Mouse (Mus musculus) CD4-positive, CD25-positive, alpha-beta regulatory T cell, adult 2 months (primary cell): ENCODE data around the gene Maco1.
"Not testable (repeated sequence)": the region's sequence is repeated elsewhere in the genome, so short reads cannot be mapped to it uniquely, and the experiment has no call there.

ENCODE experiments used
- DNase-seq: peaks from one replicate; pipeline ENCODE4 v3.0.0-alpha.2; 2012; ENCODE audit warnings: low read depth, low spot score

Gene Maco1

DNA sequence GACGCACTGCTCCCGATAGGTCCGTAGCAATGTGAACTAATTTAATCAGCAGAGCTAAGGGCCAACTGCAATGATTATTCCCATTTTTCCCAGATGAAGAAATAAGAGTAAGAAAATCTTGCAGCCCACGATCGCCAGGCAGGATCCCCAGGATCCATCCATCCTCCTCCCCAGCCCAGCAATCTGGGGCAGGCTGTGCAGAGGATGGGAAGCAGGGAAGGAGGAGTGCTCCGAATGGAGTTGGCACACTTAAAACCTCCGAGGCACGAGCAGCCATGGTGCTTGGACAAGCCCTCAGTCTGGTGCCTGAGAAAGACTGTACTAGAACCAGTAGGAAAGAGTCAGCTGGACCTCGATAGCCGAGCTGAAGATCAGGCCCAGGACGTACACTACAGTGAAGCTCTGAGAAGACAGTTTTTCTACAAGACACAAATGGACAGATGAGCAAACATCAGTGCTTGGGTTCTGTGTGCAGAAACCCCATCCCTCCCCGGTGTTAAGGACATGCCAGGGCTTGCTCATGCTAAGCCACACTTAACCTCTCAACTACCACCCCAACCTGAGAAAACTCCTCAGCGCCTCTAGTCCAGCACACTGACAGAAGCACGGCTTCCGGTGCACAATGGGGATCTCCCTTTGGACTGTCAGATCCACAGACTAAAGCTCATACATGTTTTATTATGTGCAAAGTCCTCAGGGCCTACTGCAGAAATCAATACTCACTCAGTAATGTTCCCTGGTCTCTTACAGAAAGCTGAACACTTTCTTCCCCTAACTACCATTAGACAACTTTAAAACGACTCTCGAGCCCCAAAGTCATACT, 39.5 kb downstream of the Maco1 start:
- no peak for DNase-seq

DNA sequence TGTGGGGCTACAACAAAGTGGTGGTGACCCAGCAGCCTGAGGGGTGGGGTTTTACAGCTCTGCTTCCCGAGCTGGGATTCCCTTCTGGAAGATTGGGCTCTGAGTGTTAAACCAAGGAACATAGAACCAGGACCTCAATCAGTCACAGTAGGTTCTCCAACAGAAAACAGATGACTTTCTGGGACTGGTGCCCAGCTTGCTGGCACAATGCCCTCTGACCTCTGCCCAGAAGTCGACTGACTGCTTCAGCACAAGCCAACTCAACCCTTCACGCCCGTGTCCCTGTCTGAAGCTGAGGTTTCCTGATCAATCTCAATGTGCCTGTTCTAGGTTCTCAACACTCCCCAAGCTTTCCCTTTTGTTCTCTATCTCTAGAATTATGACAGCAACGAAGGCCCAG, 48.4 kb downstream of the Maco1 start:
- no peak for DNase-seq

DNA sequence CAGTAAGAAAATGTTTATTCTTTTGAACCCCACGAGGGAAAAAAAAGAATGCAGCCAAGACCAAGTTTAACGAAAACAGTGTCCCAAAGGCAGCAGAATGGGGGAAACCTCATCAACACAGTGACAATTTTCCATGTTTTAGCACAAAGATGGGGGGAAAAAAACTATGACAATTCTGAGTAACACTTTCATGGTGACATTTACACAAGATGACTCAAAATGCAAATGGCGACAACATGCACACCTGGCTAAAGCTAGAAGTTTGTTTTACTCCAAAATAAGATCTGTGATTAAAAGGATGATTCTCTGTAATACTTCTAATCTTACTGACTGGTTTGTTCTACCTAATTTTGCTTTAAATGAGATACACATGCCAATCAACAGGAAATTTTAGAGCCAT, 50.4 kb downstream of the Maco1 start:
- no peak for DNase-seq

DNA sequence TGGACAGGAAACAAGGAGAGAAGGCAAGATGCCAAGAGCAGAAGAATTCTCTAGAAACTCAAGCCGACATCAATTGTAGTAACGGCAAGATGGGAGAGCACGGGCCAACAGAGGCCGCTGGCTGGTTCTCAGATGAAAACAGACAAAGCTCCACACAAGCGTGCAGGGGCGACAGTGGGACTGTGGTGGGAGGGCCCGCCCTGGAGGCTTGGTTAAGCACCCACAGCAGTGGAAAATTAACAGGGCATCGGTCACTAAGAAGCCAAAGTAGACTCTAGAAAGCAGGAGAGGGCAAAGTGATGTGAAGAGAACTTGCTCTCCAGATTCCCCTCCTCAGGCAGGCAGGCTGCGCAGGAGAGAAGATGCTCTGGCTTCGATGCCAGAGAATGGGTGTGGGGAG, 51.0 kb downstream of the Maco1 start:
- no peak for DNase-seq

DNA sequence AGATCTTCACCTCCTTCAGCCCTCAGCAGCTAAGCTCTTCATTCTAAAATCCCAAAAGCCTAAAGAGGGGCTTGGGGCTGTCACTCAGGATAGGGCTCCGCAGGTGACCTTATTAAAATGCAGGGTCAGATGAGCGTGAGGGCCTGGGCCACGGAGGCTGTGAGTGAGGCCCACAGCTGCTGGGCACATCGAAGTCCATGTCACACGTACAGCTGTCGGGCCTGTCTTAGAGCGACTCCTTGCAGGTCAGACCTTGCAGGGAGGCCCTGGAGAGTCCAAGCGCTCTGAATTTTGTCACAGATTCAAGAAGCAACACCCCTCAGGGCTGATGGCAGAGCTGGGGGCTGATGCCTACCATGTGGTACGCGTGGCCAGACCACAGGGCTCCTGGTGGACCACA, 52.5 kb downstream of the Maco1 start:
- DNase-seq, result no peak

DNA sequence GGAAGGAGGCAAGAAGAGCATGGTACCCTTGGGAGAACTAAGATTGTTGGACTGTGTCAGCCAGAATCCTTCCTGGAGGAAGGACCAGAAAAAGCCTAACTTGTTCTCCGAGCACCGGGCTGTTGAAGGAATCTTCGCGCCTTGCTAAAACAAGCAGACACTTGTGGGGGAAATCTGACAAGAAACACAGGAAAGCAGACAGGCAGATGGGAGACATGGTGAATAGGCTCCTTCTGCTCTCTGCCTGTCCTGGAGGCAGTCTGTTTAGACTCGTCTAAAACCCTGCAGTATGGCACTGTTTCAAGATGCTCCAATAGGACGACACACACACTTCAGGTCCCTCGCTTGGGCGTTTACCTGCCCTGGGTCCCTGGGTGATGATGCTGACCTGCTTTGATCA, 53.0 kb downstream of the Maco1 start:
- no peak for DNase-seq

DNA sequence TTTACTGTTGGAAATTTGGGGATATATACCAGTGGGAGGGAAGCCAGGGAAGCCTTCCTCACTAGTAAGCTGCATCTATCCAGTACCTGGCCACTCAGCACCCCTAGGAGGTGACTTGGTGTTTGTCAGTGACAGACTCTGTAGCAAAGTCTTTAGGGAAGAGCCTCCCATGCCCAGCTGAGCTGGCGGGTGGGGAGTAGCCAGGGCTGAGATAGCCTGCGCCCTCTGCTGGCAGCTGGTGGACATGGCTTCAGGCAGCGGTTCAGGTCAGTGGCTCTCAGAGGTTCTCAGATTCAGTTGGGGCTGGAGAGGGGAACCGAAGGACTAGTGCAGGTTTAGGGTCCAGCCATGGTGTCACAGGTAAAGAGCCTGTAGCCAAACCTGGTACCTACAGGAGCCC, 53.9 kb downstream of the Maco1 start:
- DNase-seq, result peak; percentile 89

DNA sequence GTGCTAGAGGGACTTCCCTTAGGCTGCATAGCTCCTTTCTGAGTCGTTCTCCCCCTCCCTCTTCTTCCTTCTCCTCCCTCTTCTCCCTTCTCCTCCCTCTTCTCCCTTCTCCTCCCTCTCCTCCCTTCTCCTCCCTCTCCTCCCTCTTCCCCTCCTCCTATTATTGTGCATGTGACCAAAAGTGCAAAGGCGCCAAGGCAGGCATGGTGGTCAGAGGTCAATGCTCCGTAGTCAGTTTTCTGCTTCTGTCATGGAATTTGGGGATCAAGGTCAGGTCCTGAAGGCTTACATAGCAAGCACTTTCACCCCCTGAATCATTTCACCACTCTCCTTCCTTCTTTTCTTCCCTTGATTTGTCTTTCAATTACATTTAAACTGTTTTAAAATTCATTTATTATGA, 54.3 kb downstream of the Maco1 start:
- DNase-seq, result no peak

DNA sequence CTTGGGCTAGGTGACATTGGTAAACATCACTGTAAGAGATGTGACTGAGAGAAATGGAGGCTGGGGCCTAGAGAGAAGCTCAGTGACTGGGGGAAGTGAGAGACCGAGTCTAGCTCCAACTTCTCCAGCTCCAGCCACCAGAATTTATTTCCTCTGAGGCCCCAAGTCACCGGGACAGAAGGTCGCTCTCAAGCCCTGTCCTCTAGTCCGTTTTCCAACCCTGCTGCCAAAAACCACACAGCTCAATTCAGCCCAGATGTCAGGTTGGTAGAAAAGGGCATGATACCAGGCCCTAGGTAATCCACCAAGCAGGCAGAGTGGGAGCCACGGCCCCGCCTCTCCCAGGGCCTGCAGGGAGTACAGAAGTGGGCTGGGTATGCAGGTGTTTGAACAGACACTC, 55.5 kb downstream of the Maco1 start:
- DNase-seq, result no peak

DNA sequence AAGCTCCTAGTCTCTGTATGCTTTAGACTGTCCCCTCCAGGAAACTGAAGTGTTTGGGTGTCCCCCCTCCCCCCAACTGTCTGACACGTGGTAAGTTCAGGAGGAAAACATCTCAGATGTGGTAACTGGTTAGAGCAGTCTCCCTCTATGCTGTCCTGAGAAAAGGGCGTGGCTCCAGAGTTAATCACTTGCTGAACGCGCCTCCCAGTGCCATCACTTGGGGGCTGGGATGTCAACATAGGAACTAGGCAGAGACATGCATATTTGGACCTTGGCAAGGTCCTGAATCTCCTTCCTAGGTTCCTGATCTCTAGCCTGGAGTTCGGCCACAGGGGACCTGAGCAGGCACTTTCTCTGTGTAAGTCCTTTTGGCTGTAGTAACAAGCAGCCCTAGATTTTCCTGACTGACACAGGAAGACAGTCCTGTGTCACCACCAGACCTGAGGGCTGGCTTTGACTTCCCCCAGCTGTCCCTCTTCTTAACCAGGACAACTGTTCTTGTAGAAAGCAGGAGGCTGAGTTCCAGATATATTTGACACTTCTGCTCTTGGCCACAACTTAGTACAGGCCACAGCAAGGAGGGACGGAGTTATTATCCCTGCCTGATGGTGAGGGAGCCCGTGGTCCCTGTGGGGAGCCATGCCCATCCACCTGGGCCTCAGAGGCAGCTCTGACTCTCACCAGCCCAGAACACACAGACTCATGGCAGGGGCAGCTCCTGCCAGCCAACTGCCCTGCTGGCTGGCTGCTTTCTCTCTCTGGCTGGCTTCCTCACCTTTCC, 56.4 kb downstream of the Maco1 start:
- peak; percentile 83 for DNase-seq

DNA sequence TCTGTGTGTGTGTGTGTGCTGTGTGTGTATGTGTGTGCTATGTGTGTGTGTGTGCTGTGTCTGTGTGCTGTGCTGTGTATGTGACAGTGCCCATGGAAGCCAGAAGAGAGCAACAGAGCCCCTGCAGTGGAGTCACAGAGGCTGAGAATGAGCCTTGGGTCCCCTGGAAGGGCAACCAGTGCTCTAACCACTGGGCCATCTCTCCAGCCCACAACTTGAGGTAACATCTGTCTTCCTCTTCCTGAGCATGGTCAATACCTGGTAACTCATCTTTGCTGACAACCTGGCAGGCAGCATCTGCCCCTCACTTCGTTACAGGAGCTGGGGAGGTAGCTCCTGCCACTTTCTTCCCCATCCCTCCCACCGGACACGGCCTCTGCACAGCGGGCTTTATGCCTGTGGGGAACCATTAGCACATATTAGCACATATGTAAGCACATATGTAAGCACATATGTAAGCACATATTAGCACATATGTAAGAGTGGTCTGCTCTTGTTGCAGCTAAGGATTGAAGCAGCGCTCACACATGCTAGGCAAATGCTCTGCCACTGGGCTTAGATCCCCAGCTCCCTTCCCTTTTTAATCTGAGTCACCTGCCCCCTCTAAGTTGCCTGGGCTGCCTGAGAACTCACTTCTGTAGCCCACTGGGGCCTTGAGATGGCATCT, 57.2 kb downstream of the Maco1 start:
- peak; percentile 61 for DNase-seq

DNA sequence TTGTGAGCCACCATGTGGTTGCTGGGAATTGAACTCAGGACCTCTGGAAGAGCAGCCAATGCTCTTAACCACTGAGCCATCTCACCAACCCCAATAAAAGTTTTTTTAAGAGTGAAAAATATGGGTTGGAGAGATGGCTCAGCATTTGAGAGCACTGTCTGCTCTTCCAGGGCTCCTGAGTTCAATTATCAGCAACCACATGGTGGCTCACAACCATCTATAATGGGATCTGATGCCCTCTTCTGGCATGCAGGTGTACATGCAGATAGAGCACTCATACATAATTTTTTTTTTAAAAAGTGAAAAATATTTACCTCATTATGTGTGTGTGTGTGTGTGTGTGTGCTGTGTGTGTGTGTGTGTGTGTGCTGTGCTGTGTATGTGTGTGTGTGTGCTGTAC, 58.2 kb downstream of the Maco1 start:
- DNase-seq, result not testable (repeated sequence)

DNA sequence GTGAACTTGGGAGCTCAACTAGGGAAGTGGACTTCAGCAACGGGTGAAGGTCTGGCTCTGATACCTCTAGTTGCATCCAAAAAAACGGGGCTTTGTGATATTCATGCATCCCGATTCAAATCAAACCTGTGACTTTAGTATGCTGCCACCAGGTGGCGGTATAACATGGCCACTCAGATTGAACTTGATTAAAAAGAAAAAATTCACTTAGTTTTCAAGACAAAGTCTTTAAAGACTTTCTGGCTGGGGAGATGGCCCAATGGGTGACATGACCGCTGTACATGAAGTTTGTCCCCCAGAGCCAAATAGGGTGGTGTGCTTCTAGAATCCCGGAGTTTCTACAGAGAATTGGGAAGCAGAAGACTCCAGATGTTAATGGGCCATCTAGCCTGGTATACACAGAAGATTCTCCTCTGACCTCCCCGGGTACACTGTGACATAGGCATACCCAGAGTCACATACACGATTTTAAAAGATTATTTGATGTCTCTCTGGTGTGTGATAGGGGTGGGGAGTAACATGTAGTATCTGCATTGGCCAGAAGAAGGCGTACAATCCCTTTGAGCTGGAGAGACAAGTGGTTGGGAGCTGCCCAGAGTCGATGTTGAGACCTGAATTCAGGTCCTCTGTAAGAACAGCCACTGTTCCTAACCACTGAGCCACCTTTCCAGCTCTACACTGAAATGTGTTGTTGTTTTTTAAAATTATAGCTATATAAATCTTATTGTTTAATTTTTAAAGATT, 59.8 kb downstream of the Maco1 start:
- DNase-seq, result peak; percentile 87

DNA sequence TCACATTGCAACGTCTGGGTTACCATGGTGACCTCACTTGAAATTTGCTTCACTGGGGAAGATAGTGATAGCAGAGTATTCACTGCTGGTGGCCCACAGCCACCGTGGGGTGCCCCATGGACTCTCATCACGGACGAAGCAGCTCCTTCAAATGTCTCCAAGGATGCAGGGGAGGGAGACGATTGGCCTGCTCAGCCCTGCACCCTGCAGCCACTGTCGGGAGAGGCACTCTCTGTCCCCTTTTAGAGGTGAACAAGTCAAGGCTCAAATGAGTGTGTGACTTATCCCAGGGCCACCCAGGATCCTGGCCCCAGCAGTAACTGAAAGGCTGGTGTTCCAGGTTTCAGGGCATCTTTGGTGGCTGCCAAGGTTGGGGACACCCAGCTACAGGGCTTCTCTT, 61.4 kb downstream of the Maco1 start:
- no peak for DNase-seq

DNA sequence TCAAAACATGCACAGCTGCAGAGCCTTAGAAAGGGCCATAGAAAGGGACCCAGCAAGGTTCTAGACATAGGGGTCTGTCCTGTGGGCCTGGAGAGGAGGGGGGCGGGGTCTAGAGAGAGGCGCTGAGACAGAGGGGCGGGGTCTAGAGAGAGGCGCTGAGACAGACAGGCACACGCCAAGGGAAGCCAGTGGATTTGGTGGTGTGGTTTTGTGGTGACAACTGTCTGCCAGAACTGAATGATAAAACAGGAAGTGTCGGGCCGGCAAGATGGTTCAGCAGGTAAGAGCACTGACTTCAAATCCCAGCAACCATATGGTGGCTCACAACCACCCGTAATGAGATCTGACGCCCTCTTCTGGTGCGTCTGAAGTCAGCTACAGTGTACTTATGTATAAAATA, 66.2 kb downstream of the Maco1 start:
- DNase-seq, result peak; percentile 91

DNA sequence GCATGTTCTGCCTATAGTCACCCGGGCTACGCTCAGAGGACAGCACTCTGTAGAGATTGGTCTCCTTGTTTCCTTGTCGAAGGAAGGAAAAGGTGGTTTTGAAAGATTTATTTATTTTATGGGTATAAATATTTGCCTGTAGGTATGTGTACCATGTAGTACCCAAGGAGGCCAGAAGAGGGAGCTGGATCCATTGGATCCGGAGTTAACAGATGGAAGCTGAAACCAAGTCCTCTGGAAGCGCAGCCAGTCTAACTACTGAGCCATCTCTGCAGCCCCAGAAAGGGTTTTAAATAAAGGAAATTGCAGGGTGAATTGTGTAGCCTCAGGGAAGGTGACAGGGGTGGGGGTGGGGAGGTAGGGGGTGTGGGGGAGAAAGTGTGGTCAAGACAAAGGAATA, 68.4 kb downstream of the Maco1 start:
- DNase-seq, result peak; percentile 65

DNA sequence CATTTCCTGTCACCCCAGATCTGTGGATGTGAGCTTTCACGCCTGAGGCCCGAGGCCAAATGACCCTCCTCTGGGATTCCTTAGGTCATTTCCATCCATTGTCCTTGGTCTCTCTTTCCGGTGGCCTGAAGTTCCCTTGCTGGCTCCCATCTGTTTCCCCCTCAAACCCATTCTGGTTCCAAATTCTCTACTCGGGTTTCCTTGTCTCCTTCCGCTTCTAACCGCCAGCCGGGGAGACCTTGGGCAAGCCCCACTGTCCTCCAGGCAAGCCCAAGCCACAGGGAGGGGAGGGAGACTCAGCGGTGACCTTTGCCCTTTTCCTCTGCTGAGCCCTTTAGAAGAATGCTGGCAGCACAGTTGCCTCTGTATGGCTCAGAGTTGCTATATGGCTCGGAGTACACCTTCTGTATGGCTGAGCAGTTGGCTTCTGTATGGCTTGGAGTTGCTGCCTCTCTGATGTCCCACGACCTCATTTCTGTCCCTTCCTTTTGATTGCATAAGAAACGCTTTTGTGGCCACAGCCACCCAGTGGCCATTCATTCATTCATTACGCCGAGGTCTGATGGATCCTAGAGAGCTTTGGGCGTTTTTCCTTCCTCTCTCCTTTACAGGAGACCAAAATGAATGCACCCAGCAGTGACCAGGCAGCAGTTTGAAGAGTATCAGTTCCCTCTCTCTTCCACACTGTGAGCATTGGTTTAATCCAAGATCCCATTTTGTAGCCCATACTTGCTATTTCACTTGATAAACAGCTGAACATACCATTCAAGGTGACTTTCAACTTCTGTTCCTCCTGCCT, 73.8 kb downstream of the Maco1 start:
- DNase-seq, result no peak

DNA sequence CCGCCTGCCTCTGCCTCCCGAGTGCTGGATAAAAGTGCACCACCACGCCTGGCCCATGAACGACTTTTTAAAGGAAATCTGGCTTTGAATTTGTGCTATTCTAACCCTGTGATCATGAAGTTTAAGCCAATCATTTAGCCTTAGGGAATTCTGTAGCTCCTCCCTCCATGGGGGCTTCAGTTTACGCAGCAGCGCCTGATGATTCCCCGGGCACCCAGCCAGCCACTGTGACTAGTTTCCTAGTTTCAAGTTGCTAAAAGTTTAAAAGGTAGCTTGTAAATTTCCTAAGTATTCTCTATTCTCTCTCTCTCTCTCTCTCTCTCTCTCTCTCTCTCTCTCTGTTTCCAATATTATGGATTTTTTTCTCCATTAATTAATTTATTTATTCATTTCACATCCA, 76.9 kb downstream of the Maco1 start:
- no peak for DNase-seq

DNA sequence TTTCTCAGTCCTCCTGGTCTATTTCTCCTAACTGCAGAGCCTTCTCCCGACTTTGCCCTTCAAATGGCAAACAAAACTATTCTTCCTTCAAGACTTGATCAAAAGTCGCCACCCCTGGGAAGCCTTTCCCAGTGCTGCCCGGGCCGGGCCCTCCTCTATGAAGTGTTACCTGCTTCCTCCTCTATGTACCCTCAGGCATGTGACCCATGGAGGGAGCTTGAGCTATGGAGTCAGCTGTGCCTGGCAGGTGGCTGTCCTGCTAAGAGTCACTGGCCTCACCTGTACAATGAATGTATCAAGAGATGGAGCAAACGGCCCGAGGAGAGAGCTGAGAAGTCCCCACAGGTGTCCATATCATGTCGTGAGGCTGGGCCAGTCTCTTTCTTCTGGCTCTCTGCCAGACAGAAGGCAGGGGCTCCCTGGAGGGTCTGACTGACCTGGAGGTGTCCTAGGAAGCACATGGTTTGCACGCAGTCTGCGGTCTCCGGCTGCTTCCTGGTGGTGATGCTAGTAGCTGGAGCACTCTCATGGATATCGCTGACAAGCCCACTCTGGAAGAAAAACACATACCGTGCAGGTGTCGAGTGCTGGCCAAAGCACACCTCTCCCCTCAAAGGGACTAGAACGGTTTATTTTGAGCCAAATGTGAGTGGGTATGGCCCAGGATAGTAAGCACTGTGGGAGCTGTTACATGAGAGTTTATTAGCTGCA, 77.8 kb downstream of the Maco1 start:
- no peak for DNase-seq

DNA sequence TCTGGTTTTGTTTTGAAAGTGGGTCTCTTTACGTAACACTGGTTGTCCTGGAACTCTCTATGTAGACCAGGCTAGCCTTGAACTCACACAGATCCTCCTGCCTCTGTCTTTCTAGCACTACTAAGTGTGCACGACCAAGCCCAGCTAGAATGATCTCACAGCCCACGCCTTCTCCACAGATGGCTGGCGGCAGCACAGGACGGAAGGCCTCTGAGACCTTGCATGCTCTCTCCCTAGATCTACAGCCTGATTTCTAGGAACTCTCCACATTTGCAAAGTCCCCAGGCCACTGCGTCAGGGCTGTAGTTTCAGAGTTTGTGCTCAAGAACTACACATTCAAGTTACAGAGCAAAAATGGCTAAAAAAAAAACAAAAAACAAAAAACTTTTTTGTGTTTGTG, 79.0 kb downstream of the Maco1 start:
- DNase-seq, result no peak
